Mouse (Mus musculus) liver, adult 2 months (tissue): ENCODE data around the gene Zfp652. TPM values are rescaled to one million over a fixed set of nuclear protein-coding genes. Genes with fewer than 3 reads are reported as not detected.

Experiments
- DNase-seq: peaks from one replicate; pipeline ENCODE4 v3.0.0-alpha.2; 2011; ENCODE audit warnings: low read depth, low spot score; ENCODE audit errors: extremely low read depth
- H3K27ac ChIP-seq: fragments of 200-500 bp; replicated peaks from 2 replicates; pipeline ENCODE4 v1.5.1; 2012; ENCODE audit warnings: low read depth, mild to moderate bottlenecking, control low read depth, inconsistent platforms, low read length; ENCODE audit not compliant: insufficient read depth
- H3K27me3 ChIP-seq: fragments of 200-500 bp; 2 replicates; pipeline ENCODE4 v1.6.1; 2012; ENCODE audit warnings: mild to moderate bottlenecking, moderate library complexity, low read length, inconsistent platforms; ENCODE audit not compliant: control insufficient read depth, insufficient read depth
- H3K36me3 ChIP-seq: fragments of 200-500 bp; 2 replicates; pipeline ENCODE4 v1.6.1; 2012; ENCODE audit warnings: low read length, inconsistent platforms; ENCODE audit not compliant: control insufficient read depth, insufficient read depth
- H3K4me1 ChIP-seq: fragments of 200-500 bp; 2 replicates; pipeline ENCODE4 v1.6.1; 2011; ENCODE audit warnings: low read length; ENCODE audit not compliant: control insufficient read depth, insufficient read depth
- H3K4me3 ChIP-seq: fragments of 200-500 bp; 2 replicates; pipeline ENCODE4 v1.5.1; 2011; ENCODE audit warnings: low read depth, mild to moderate bottlenecking, control low read depth, low read length, moderate library complexity; ENCODE audit not compliant: insufficient read depth
- H3K79me2 ChIP-seq: fragments of 200-500 bp; 2 replicates; pipeline ENCODE4 v1.6.1; 2012; ENCODE audit warnings: inconsistent platforms, mild to moderate bottlenecking, low read length, moderate library complexity; ENCODE audit not compliant: control insufficient read depth, insufficient read depth
- H3K9ac ChIP-seq: fragments of 200-500 bp; 2 replicates; pipeline ENCODE4 v1.6.1; 2012; ENCODE audit warnings: low read depth, mild to moderate bottlenecking, control low read depth, inconsistent platforms, low read length
- CTCF ChIP-seq: fragments of 200-500 bp; IDR thresholded peaks from 2 replicates; pipeline ENCODE4 v1.5.1; 2011; ENCODE audit warnings: low read depth, low read length, control low read depth
- POLR2A ChIP-seq: fragments of 200-500 bp; IDR thresholded peaks from 2 replicates; pipeline ENCODE4 v1.6.1; 2011; ENCODE audit warnings: low read length, control low read depth; ENCODE audit not compliant: insufficient read depth; ENCODE audit errors: extremely low read depth
- WGBS: fragments of 180-500 bp; shearing (Covaris S2); methylation state at CpG from one replicate; pipeline ENCODE4 v1.1.7; 2018; 5-methylcytosine and 5-hydroxymethylcytosine counted together
- polyA plus RNA-seq: library from polyadenylated mRNA; depleted of rRNA; stranded (reverse); fragments of >200 nt; gene quantifications from 2 replicates; pipeline ENCODE4 v1.2.3, GENCODE M21; 2012
- total RNA-seq: library from RNA; depleted of rRNA; stranded (reverse); fragments of >200 nt; gene quantifications from 2 replicates; pipeline ENCODE4 v1.2.3, GENCODE M21; 2014

The Zfp652 gene
- total and polyA plus RNA-seq, 2 experiments = 9.1 to 11.1 TPM

- Histone ChIP-seq H3K4me3 (no peak overlapping the region), H3K9ac (peak overlapping the region; percentile 42), H3K27me3 (no peaks in the 10 kb centered on the region), H3K27ac (peak overlapping the region; percentile 79), H3K4me1 (no peaks in the 10 kb centered on the region; the same call in 1 of the 2 replicates), H3K79me2 (no peaks in the 10 kb centered on the region), H3K36me3 (no peaks in the 10 kb centered on the region)
- WGBS = 75% methylated on average over 6 of the region's 6 CpGs
- DNase-seq = peak; percentile 52
- TF ChIP-seq POLR2A (no peak), CTCF (no peak)
Observed at GRCm38 (mm10) chr11:95688515-95688914, 24.0 kb upstream of the Zfp652 start.

DNA sequence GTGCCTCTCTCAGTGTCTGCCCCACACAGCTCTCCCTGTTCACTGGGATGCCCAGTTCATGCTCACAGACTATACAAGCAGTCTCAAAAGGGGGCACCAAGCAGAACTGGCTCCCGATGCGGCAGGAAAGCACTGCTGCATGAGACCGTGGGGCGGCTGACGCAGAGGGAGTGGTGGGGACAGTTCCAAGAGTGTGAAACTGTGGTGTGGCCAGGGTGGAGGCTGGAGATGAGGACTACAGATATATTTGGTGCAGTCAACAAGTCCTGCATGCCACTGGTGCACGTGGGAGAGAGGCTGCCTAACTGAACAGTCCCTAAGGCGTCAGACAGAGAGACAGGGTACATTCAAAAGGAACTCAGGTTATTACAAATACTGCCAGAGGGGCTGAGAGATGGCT is 23.5 kb upstream of the Zfp652 start:
- no peak for DNase-seq
- Histone ChIP-seq H3K27ac (peak overlapping the region; percentile 58), H3K4me3 (no peak overlapping the region), H3K27me3 (no peaks in the 10 kb centered on the region), H3K4me1 (no peaks in the 10 kb centered on the region; the same call in 1 of the 2 replicates), H3K79me2 (no peaks in the 10 kb centered on the region), H3K36me3 (no peaks in the 10 kb centered on the region), H3K9ac (0 out of 2 replicates have a peak overlapping the region, but pooled peaks have one; percentile 4)
- WGBS = 54% methylated on average over 7 of the region's 7 CpGs
- TF ChIP-seq CTCF = no peak
- no peak for TF ChIP-seq POLR2A

- Histone ChIP-seq H3K79me2 (no peaks in the 10 kb centered on the region), H3K4me3 (no peak overlapping the region), H3K4me1 (no peaks in the 10 kb centered on the region; the same call in 1 of the 2 replicates), H3K9ac (no peak overlapping the region), H3K27me3 (no peaks in the 10 kb centered on the region), H3K27ac (no peak overlapping the region), H3K36me3 (no peaks in the 10 kb centered on the region)
- no peak for TF ChIP-seq POLR2A
- no peak for TF ChIP-seq CTCF
- no peak for DNase-seq
- 75% methylated on average over 3 of the region's 3 CpGs for WGBS
Observed at GRCm38 (mm10) chr11:95689544-95689943, 22.9 kb upstream of the Zfp652 start.

GRCm38 (mm10) chr11:95698541-95698940 is 13.9 kb upstream of the Zfp652 start:
- TF ChIP-seq CTCF (no peak), POLR2A (no peak)
- no peak overlapping the region for H3K4me3 ChIP-seq
- H3K36me3 ChIP-seq = no peaks in the 10 kb centered on the region
- DNase-seq = no peak
- H3K79me2 ChIP-seq = no peaks in the 10 kb centered on the region
- 81% methylated on average over 5 of the region's 5 CpGs for WGBS
- no peaks in the 10 kb centered on the region for H3K27me3 ChIP-seq
- no peak overlapping the region for H3K9ac ChIP-seq
- no peaks in the 10 kb centered on the region for H3K4me1 ChIP-seq
- H3K27ac ChIP-seq = no peak overlapping the region

DNA sequence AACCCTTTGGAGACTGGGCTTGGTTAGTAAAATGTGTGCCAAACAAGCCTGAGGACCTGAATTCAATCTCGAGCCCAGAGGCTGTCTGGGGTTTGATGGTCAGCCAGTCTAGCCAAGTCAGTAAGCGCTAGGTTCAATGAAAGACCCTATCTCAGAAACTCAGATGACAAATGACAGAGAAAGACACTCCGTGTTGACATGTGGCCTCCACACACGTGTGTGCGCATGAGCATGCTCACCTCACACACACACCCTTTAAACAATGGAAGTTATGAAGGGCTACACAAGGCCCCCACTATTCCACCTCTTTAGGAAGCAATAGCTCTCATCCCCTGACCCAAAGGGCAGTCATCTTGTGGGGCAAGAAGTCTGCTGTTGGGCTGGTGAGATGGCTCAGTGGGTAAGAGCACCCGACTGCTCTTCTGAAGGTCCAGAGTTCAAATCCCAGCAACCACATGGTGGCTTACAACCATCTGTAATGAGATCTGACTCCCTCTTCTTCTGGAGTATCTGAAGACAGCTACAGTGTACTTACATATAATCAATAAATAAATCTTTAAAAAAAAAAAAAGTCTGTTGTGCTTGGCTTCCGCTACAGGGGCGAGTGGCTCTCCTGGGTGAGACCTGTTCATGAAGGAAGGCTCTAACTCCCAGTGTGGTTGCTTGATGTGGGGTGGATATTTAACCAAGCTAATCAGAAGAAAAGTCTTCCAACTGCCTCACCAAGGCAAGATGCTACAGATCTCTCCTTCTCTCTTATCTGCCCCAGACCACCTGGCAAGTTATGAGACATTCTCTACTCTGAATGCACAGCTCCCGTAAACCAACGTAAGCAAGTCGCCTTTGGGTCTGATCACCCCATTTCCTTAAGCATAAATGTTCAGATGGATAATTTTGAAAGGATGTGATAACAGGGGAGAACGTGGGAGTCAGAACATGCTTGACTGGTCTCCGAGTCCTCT is 11.4 kb upstream of the Zfp652 start:
- H3K27ac ChIP-seq = no peak overlapping the region
- no peak overlapping the region for H3K4me3 ChIP-seq
- DNase-seq = no peak
- no peaks in the 10 kb centered on the region for H3K4me1 ChIP-seq
- no peaks in the 10 kb centered on the region for H3K79me2 ChIP-seq
- no peaks in the 10 kb centered on the region for H3K36me3 ChIP-seq
- 92% methylated on average over 13 of the region's 13 CpGs for whole genome bisulfite sequencing
- TF ChIP-seq POLR2A = no peak
- no peak for TF ChIP-seq CTCF
- H3K27me3 ChIP-seq = no peaks in the 10 kb centered on the region
- H3K9ac ChIP-seq = no peak overlapping the region
